Mouse (Mus musculus): ENCODE results near the gene Uqcc2.

Uqcc2 gene

GRCm38 (mm10) chr17:27077133-27077532, 56.6 kb downstream of the Uqcc2 start:
- no peak for DNase-seq (ENCODE audit: low spot score)

GRCm38 (mm10) chr17:27074849-27075745, 58.6 kb downstream of the Uqcc2 start:
- DNase-seq (ENCODE audit: low spot score), result no peak

- no peak for DNase-seq (ENCODE audit: low spot score)
Measured at GRCm38 (mm10) chr17:27074236-27074635, 59.5 kb downstream of the Uqcc2 start.

- DNase-seq (ENCODE audit: low spot score), result no peak
Measured at GRCm38 (mm10) chr17:27073778-27074177, 59.9 kb downstream of the Uqcc2 start.

- DNase-seq (ENCODE audit: low spot score), result no peak
Measured at GRCm38 (mm10) chr17:27073126-27073525, 60.6 kb downstream of the Uqcc2 start.

Data from embryo, embryonic 10.5 days (tissue).